Mouse (Mus musculus) retina, postnatal 1 day (tissue): ENCODE results near the gene Gnai2.
A peak's percentile ranks its signal among the peaks of the same experiment; 100 is the strongest.

Experiments used
- DNase-seq: peaks from one replicate; pipeline ENCODE4 v3.0.0-alpha.2; 2012

Gnai2 gene

DNA sequence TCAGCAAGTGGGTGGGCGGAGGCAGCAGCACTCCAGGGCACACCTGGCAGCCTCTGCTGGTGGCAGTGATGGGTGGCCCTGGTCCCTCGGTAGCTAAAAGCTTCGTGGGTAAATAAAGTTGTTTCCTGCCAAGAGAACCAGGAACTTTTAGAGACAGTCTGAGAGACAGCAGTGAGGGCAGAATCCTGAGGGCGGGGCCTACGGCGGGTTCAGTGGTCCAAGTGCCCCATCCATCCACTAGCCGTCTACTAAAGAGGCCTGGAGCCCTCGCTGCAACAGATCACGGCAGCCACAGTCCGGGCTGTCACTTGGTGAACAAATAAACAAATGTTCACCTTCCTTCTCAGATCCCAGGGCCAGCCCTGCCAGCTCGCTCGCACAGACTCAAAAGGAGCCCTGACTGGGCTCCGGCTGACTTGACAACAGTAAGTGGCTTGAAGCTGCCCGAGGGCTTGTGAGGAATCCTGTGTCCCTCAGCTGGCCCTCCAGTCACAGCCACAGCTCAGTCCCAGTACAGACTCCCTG, 5.2 kb downstream of the Gnai2 start:
- peak; percentile 67 for DNase-seq

DNA sequence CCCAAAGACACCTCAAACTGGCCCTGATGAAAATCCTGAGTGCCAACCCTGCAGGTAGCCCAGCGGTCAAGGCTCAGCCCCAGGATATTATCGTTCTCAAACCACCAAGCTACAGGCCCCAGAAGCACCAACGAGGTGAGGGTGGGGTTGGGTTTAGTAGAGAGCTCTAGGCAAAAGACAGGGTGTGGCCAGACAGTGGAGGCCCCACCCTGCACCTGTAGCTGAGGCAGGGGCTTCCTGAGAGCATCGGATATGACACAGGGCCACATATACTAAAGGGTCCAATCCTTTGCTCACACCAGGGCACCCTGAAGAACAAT, 5.8 kb downstream of the Gnai2 start:
- no peak for DNase-seq

DNA sequence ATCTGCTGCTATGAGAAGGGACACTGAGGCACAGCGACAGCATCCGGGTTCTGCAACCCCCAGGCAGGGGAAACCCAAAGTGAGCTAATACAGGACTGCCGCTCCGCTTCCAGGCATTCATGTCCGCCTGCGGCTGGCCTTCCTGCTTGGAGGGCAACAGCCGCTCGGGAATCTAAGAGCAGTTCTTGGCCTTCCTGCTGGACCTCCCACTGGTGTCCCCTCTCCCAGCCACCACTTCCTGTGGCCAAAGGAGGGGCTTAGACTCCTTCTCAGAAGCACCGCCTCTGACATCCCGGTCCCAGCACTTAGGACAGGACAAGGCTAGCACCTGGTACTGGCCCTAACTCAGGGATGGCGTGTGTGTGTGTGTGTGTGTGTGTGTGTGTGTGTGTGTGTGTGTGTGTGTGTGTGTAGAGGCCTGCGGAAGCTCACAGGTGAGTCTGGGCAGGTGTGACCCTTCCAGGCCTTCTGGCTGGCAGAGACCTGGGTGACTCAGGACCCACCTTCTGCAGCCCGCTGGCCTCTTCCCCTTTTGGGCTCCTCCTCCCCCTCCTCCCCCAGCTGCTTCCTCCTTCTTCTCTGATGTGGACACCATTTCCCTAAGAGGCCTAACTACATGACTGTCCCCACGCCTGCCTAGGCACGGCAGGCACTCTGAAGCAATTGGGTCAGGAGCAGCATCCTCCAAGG, 6.3 kb downstream of the Gnai2 start:
- DNase-seq: no peak

DNA sequence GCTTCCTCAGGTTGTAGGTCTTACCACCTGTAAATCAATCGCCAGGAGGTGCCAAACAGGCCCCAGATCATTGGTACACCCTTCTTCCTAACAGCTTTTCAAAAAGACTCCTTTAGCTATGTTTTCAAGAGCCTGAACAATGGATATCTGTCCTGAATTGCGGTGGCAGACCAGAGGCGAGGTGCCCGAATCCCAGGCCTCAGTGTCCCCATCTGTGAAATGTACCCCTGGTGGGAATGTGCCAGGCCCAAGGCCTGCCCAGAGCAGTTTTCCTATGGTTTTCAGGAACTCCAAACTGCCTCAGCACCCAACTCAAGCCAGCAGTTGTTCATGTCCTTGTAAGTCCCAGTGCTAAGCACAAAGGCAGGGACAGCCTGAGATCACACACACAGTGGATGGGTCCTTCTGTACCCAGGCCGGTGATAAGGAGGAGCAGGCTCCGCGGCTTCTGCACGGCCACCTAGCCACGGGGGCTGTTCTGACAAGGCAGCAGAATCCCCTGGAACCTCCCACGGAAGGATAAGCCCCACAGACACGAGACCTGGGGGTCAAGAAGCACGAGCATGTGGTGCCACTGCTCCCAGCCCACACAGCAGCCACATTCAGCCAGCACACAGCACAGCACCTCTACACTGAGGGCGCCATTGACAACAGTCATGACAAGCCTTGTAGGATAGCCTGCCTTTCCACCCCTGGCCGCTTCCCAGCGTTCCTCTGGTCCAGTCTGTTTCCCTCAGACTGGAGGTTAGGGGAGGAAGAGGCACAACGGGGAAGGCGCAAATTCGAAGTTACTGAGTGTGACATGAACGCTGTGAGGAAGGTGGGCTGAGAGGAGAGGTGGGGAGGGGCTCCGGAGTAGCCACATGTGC, 7.5 kb downstream of the Gnai2 start:
- DNase-seq: no peak

DNA sequence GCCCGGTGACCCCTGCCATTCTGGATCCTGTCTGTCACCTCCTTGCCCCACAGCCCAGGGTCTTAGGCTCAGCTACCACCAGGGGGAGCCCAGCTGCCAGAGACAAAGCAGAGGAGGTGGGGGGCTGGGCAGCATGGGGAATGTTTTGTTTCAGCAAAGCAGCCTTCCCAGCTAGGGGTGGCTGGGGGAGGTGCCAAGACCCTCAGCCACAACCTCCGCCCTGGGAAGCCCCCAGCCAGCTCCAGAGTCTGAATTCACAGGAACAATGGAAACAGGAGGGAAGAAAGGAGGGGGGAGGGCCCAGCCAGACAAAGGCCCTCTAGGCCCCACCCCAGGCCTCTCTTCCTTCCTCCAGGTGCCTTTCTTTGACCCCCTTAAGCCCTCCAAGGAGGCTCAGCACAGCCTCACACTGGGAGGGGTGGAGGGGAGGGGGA, 8.3 kb downstream of the Gnai2 start:
- peak; percentile 96 for DNase-seq

DNA sequence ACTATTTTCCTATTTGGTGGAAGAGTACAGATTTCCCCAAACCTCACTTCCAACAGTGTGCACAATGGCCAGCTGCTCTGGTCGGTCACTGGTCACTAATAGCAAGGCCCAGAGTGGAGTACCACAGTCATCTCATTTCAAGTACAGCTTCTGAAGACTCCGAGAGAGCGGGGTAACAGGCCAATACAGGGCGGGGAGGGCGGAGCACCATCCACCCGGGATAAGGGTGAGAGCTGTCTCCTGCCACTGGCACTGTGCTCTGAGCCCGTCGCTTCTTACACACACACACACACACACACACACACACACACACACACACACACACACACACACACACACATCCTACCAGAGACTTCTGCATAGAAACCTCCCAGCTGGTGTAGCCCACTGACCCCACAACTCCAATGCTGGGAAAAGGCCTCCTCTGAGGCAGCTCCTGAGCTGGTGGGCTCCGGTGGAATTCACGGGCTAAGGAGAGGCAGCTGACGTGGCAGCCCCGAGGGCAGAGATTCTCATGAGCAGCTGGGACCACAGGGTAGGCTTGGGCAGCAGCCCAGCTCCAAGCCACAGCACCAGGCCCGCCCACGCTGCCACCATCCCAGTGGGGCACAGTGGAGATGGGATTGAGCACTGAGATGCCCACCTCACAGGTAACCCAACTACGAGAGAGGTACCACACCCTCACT, 8.9 kb downstream of the Gnai2 start:
- no peak for DNase-seq

DNA sequence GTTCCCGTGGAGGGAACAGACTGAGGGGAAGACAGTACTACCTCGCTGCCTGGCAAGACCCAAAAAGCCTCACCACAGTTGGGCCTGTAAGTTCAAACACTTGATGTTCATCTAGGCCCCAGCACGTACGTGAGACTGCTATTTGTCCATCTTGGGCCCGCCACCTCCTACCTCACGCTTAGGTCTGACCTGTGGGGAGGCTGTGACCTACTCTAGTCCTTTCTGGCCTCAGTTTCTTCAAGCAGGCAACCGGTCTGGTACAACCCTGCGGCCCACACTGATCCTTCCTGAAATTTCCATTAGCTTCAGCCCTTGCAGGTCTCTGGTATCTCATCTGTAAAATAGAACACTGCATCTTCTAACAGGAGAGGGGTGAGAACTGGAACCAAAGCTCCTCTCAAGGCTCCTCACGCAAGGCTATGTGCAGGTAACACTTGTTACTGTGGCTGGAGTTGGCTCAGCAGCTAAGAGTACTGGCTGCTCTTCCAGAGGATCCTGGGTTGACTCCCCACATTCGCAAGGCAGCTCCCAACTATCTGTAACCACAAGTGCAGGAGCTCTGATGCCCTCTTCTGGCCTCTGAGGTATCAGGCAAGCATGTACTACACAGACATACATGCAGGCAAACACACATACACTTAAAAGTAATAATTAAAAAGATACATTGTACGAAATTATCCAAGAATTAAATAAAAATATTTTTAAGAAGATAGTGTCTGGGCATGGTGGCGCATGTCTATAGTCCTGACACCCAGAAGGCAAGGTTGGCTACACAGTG, 9.6 kb downstream of the Gnai2 start:
- no peak for DNase-seq

DNA sequence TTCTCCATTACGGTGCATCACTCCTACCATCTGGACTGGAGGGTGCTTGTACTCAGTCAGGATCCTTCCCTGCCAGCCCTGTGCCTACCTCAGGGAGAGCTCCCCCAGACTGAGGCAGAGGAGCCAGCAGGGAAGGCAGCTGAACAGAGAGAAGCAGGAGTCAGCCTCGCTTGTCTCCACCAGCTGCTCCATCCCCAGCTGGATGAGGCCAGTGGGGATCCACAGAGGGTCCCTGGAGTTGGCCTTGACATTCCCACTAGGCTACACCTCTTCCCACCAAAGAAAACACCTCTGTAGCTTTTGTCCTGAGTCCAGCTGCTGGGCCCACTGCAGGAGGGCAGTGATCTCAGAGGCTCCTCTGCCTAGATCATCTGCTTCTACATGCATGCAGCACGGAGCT, 10.2 kb downstream of the Gnai2 start:
- no peak for DNase-seq

DNA sequence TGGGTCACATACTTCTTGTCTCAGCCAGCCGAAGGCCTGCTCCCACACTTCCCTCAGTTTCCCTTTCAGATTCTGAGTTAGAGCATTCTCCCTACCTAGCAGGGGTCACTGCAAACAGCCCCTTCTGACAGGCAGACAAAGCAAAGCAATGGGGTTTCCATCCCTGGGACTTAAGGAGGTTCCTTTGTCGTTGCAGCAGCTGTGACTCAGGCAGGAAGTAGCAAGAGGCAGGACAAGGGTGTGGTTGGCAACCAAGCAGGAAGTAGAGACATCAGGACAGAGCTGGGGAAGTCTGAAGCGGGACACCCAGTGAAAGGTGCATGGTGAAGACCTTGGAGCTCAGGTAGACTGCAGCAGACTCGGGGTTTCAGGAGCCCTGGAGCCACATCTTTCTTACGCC, 10.6 kb downstream of the Gnai2 start:
- DNase-seq: no peak

DNA sequence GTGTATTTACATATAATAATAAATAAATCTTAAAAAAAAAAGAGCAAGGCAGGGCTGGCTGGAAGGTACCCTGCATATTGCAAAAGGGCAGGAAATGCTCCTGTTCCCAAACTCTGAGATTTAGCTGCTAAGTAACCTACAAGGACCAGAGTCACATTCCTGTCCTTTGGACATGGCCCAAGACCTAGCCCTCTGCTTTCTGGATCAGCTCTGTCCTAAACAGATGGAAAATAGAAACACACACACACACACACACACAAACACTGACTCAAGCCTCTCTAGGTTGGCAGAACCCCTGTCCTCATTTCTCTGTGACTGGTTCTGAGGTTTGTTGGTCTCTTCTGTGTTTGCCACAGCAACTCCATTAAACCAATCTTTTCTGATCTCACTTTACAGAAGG, 14.2 kb downstream of the Gnai2 start:
- no peak for DNase-seq

DNA sequence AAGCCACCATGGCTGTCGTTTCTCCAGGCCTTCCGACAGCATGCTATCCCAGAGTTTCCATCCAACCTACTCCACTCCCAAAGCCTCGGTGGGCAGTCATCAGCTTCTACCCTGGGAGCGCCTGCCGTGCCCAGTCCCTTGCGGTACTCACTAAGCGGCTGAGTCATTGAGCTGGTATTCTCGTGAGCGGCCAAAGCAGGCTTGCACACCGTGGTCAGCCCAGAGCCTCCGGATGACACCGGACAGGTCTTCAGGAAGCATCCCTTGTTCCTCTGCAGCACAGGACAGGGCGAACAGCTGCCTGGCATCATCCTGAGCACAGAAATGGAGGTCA, 15.7 kb downstream of the Gnai2 start:
- no peak for DNase-seq

DNA sequence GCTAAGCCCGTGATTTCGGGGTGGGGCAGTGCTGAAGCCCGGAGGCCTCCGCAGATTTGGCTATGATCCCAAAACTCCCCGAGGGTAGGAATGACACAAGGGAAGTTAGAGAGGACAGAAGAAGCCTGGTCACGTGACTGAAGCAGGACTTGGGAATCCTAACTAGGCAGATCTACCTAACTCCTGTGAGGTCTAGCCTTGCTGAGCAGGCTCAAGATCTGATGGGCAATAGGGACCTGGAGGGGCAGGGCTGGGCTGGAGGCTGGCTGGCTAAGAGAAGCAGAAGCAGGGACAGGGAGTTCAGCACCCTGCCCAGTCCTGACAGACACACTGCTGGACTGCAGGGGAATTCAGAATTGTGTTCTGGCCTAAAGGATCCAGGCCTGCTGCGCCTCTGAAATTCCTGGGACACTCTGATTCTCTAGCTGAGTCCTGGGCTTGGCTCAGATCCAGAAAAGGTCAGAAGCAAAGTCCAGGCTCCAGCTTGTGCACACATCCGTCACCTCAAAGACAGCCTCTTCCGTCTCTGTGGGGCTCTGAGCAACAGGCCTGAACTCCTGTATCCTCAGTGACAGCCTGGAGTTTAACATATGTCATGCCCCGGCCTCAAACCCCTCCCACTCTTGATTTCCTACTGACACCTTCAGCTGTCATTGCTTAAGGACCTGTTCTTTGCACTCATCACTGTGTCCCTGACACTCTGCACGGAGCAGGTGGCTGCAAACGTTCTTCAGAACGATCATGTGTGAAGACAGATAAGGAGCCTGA, 16.2 kb downstream of the Gnai2 start:
- DNase-seq: peak; percentile 28

DNA sequence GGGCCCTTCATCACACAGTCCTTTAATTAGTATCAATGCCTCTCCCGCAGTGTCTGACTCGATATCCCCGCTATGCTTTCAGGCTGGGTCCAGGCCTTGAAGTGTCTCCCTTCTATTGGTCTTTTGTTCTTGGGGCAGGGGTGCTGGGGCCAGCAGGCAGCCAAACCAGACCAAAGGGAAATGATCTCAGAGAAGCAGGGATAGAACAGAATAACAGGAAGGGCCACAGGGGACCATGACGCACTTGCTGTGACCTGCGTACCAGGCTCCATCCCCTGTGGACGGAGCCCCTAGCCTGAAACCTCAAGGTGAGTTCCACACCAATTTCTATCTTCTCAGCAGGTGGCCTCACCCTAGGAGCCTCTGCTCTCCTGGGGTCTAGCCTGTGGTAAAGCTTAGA, 17.1 kb downstream of the Gnai2 start:
- no peak for DNase-seq

DNA sequence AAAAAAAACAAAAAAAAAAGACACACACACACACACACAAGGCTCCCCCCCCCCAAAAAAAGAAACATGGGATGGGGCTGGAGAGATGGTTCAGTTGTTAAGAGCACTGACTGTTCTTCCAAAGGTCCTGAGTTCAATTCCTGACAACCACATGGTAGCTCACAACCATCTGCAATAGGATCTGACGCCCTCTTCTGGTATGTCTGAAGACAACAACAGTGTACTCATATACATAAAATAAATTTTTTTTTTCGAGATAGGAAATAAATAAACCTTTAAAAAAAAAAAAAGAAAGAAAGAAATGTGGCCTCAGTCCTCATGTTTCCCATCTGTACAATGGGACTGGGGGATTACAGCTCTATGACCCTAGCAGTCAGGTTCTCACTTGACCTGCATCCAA, 17.7 kb downstream of the Gnai2 start:
- no peak for DNase-seq

DNA sequence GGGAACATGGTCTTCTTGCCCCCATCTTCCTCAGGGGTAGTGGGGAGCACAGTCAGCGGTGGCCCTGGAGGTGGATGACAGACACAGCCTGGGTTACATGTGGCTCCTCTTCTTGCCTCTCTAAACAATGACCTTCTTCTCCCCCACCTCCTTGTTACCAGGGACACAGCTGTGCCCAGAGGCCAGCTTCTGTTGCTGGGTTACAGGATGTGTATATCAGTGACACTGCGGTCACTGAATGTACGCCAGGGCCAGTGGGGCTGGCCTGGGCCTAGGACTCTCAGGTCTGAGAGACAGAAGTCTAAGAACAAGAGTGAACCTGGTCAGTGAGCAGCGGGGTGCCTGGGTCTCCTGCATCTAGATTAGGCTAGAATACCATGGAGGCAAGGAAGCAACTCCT, 20.1 kb downstream of the Gnai2 start:
- peak; percentile 78 for DNase-seq

DNA sequence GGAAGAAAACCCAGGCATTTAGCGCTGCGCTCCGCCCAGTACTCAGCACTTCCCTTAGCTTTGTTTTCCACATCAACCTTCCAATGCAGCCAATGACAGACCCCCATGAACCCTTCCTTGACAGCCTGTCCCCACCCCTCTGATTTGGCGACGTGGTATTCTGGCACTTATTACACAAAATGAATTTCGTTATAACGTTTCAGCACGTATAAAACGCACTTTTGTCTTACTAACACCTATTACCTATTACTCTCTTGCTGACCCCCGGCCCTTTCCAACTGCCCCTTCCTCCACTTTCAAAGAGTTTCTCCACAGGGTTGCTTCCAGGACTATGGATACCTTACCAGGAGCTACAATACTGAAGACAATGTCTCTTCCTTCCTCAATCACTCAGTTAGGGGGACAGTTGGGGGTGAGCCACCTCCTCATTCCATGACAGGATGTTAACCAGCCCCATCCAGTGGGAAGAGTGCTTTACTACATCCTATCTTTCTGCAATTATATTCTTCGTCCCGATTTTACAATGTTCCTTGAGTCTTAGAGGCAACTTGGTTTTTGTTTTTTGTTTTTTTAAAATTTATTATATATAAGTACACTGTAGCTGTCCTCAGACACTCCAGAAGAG, 22.1 kb downstream of the Gnai2 start:
- no peak for DNase-seq

DNA sequence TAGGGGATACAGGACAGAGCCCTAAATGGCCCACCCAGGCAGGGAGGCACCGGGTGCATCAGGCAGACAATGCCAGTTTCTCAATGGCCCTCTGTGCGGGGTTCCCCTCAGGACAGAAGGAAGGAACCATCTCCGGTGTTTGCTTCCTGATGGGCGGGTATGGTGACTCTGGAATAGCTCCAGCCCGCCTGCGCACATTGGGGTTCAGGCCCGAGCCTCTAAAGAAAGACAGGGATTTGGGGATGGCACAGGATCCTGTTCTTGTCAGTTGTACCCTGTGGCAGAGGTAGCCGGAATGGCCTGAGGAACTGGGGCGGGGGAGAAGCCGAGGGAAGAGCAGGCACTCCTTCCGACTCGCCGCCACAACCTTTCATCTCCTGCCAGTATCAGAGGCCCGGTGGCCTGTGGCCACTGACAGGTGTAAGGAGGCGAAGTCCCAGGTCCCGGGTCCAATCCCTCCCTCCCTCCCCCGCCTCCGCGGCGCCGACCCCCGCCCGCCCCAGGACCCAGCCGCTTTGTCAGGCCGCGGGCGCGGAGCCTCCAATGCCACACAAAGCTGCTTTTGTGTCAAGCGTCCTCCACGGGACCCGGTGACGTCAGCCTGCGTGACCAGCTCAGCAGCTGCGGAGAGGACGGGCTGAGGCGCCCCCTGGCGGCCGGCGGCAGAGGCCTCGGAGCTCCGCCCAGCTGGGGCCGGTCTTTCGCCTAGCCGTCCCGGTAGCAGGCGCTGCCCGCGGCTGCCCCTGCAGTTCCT, 22.8 kb downstream of the Gnai2 start:
- peak; percentile 99 for DNase-seq

DNA sequence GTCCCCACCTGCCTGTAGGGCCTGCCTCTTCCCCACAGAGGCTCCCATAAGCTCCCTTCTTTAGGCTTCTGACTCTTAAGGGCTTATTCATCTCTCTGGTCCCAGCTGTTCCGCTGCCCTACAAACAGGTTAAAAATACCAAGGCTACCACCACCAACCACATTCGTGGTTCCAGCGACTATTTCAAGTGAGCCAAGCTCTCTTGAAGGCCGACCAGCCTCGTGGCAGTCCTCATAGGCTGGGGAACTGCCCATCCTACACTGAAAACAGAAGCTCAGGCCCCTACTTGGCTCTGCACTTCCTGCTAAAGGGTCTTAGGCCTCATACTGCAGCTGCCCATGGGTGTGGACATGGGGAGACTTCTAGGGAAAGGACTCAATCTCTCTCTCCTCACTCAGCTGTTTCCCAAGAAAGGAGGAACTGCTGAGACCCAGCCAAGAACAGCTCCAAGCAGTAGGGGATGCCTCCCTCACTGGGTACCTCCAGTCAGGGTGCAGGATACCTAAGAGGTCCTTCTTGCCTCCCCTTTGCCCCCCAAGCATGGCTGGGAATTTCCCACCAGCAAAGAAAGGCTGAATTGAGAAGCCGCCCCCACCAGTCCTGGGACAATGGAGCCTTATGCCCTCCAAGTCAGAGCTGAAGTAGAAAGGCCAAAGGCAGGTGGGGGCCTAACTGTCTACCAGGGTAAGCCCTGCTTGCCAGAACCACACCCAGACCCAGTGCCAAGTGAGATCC, 23.5 kb downstream of the Gnai2 start:
- DNase-seq: no peak

DNA sequence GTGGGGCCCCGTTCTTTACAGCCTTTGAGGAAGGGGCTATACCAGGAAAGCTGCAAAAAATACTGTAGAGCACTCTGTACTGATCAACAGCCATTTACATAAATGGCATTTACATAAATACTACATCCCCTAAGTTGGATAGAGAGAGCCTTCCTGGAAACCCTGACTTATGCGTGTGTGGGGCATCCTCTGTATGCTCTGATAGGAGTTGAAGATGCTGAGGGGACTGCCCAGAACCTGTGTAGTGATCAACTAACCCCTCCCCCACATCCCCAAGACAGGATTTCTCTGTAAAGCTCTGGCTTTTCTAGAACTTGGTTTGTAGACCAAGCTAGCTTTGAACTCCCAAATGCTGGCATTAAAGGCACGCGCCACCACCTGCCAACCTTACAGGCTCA, 25.7 kb downstream of the Gnai2 start:
- DNase-seq: no peak

DNA sequence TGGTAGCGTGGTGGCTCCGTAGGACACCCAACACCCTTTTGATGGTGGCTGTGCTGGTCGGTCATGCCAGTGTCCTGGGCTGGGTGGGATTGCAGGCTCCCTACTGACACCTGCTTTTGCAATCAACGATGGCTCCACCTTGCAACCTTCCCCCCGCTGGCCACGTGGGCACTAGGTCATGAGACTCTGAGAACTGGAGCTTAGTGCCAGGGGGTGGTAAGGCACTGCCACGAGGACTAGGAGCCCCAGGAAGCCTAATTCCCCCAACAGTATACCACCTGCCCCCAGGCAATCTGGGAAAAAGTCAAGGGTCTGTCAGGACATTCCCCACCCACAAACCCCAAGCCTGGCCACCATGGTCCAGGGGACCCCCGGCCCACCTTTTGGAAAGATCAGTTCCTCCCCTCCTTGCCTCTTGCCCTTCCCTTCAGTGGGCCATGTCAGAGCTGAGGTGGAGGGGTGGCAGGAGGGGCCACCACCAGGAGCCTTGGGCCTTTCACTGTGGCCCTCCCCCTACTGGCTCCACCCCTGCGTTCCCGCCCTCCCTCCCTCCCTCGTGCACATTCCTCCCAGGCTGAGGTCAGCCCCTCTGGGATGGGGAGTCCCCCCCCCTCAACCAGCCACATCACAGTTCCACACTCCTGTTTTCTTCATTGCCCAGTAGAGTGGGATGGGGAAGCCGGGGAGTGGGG, 26.3 kb downstream of the Gnai2 start, which contains the start of gene Sema3b:
Sema3b (minus strand) TSS at position 489 of the 692 bp plus-strand sequence.
- peak; percentile 65 for DNase-seq
